Mouse (Mus musculus) heart, adult 2 months (tissue): ENCODE measurements around the gene Disp2. TPM values are rescaled to one million over a fixed set of nuclear protein-coding genes. Genes with fewer than 3 reads are reported as not detected.

Source experiments
- DNase-seq, 2 experiments: peaks; one replicate each; pipeline ENCODE4 v3.0.0; 2021
- H3K27ac ChIP-seq: fragments of 200-600 bp; 2 replicates; pipeline ENCODE4 v1.8.1; 2022
- H3K27me3 ChIP-seq: fragments of 200-500 bp; 2 replicates; pipeline ENCODE4 v1.6.1; 2012; ENCODE audit warnings: mild to moderate bottlenecking, low read length, inconsistent platforms, mixed read lengths; ENCODE audit not compliant: control insufficient read depth, insufficient read depth
- H3K36me3 ChIP-seq: fragments of 200-500 bp; 2 replicates; pipeline ENCODE4 v1.6.1; 2012; ENCODE audit warnings: low read length, inconsistent platforms; ENCODE audit not compliant: control insufficient read depth, insufficient read depth
- H3K4me1 ChIP-seq: fragments of 200-500 bp; 2 replicates; pipeline ENCODE4 v1.6.1; 2011; ENCODE audit warnings: low read length; ENCODE audit not compliant: control insufficient read depth, insufficient read depth
- H3K4me3 ChIP-seq: fragments of 200-600 bp; 2 replicates; pipeline ENCODE4 v1.8.1; 2022
- H3K79me2 ChIP-seq: fragments of 200-500 bp; replicated peaks from 2 replicates; pipeline ENCODE4 v1.6.1; 2012; ENCODE audit warnings: mild to moderate bottlenecking, inconsistent platforms, low read length, moderate library complexity, mixed read lengths; ENCODE audit not compliant: control insufficient read depth, insufficient read depth
- H3K9ac ChIP-seq: fragments of 200-500 bp; 2 replicates; pipeline ENCODE4 v1.6.1; 2012; ENCODE audit warnings: low read depth, mild to moderate bottlenecking, control low read depth, inconsistent platforms, low read length, mixed read lengths
- CTCF ChIP-seq: fragments of 200-600 bp; IDR thresholded peaks from 2 replicates; pipeline ENCODE4 v1.8.1; 2022; ENCODE audit warnings: antibody characterized with exemption, mild to moderate bottlenecking, moderate library complexity
- EP300 ChIP-seq: fragments of 200-500 bp; IDR thresholded peaks from 2 replicates; pipeline ENCODE4 v1.6.1; 2011; ENCODE audit warnings: low read depth, low read length, control low read depth; ENCODE audit not compliant: insufficient read depth
- POLR2A ChIP-seq: fragments of 200-500 bp; IDR thresholded peaks from 2 replicates; pipeline ENCODE4 v1.6.1; 2011; ENCODE audit warnings: mild to moderate bottlenecking, low read depth, low read length, control low read depth; ENCODE audit not compliant: insufficient read depth
- WGBS: fragments of 180-500 bp; shearing (Covaris S2); methylation state at CpG from one replicate; pipeline ENCODE4 v1.1.7; 2018; 5-methylcytosine and 5-hydroxymethylcytosine counted together
- intact Hi-C: fragments of 180-260 bp; cut with DNase I; formaldehyde crosslinking; loops from one replicate; pipeline ENCODE4 v1.15.1; 2025
- polyA plus RNA-seq: library from polyadenylated mRNA; depleted of rRNA; stranded (reverse); fragments of >200 nt; gene quantifications from 2 replicates; pipeline ENCODE4 v1.2.3, GENCODE M21; 2012
- total RNA-seq, 2 experiments: library from RNA; stranded (reverse); gene quantifications; 2 replicates each; pipeline ENCODE4 v1.2.3; 2021

Disp2 gene
- total and polyA plus RNA-seq, 3 experiments = 0.11 to 0.39 TPM; not detected in 1

GRCm38 (mm10) chr2:118790551-118791525, 11.3 kb downstream of the Disp2 start:
- Histone ChIP-seq H3K4me3 (no peak overlapping the region), H3K9ac (no peak overlapping the region), H3K79me2 (no peaks in the 10 kb centered on the region), H3K27ac (no peak overlapping the region), H3K36me3 (no peaks in the 10 kb centered on the region), H3K27me3 (no peaks in the 10 kb centered on the region), H3K4me1 (peaks cover 1% of the 10 kb centered on the region; the same call in 1 of the 2 replicates)
- peak; percentile 84 for TF ChIP-seq CTCF
- TF ChIP-seq EP300 = no peak
- peak; percentile 69 to 71 for DNase-seq
- intact Hi-C loops = loop anchor here (1.0 to 5.0 kb wide), 2 partner anchors 92 to 161 kb away; no protein-coding TSS in a partner anchor
- WGBS = 22% methylated on average over 44 of the region's 44 CpGs

DNA sequence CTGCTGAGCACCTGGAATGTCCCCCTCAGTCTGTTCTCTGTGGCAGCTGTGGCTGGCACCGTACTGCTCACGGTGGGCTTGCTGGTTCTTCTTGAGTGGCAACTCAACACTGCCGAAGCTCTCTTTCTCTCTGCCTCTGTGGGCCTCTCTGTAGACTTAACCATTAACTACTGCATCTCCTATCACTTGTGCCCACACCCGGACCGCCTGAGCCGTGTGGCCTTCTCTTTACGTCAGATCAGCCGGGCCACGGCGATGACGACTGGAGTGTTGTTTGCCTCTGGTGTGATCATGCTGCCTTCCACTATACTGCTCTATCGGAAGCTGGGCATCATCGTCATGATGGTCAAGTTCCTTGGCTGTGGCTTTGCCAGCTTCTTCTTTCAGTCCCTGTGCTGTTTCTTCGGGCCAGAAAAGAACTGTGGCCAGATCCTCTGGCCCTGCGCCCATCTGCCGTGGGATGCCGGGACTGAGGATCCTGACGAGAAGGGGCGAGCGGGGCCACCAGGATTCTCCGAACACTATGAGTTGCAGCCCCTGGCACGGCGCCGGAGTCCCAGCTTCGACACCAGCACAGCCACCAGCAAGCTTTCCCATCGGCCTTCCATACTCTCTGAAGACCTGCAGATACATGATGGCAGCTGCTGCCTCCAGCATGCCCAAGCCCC, 12.2 kb downstream of the Disp2 start:
- H3K27ac ChIP-seq = no peak overlapping the region
- no peaks in the 10 kb centered on the region for H3K27me3 ChIP-seq
- H3K4me3 ChIP-seq = no peak overlapping the region
- TF ChIP-seq CTCF (no peak), EP300 (no peak), POLR2A (no peak)
- no peak for DNase-seq
- intact Hi-C loops = loop anchor here (5.0 kb wide), 1 partner anchor 161 kb away; no protein-coding TSS in a partner anchor
- H3K4me1 ChIP-seq = peaks cover 1% of the 10 kb centered on the region; the same call in 1 of the 2 replicates
- 94% methylated on average over 26 of the region's 26 CpGs for WGBS
- no peaks in the 10 kb centered on the region for H3K79me2 ChIP-seq
- H3K36me3 ChIP-seq = no peaks in the 10 kb centered on the region
- H3K9ac ChIP-seq = no peak overlapping the region

DNA sequence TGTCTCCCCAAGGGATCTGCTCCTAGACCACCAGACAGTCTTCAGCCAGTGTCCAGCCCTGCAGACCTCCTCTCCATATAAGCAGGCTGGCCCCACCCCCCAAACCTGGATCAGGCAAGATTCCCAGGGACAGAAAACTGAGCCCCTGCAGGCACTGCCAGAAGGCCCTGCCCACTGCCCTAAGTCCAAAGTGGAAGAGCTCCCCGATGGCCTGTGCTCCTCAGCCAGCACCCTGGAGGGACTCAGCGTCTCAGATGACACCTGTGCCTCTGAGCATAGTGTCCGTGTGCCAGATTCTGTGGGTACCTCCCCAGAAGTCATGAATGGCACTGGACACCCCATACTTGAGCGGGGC, 12.7 kb downstream of the Disp2 start:
- Histone ChIP-seq H3K27ac (no peak overlapping the region), H3K27me3 (no peaks in the 10 kb centered on the region), H3K4me1 (peaks cover 1% of the 10 kb centered on the region; the same call in 1 of the 2 replicates), H3K9ac (no peak overlapping the region), H3K4me3 (no peak overlapping the region), H3K79me2 (no peaks in the 10 kb centered on the region), H3K36me3 (no peaks in the 10 kb centered on the region)
- intact Hi-C loops = loop anchor here (5.0 kb wide), 1 partner anchor 160 kb away; no protein-coding TSS in a partner anchor
- no peak for DNase-seq
- WGBS = 81% methylated on average over 4 of the region's 4 CpGs
- TF ChIP-seq CTCF (no peak), EP300 (no peak), POLR2A (no peak)

GRCm38 (mm10) chr2:118793636-118794035, 14.1 kb downstream of the Disp2 start:
- H3K27me3 ChIP-seq = no peaks in the 10 kb centered on the region
- no peaks in the 10 kb centered on the region for H3K79me2 ChIP-seq
- peaks cover 1% of the 10 kb centered on the region; the same call in 1 of the 2 replicates for H3K4me1 ChIP-seq
- TF ChIP-seq POLR2A (no peak), EP300 (no peak), CTCF (no peak)
- H3K9ac ChIP-seq = no peak overlapping the region
- 75% methylated on average over 4 of the region's 4 CpGs for WGBS
- no peak for DNase-seq
- H3K27ac ChIP-seq = no peak overlapping the region
- H3K4me3 ChIP-seq = no peak overlapping the region
- H3K36me3 ChIP-seq = no peaks in the 10 kb centered on the region
- intact Hi-C loops = loop anchor here (5.0 kb wide), 1 partner anchor 159 kb away; no protein-coding TSS in a partner anchor

- H3K36me3 ChIP-seq = no peaks in the 10 kb centered on the region
- intact Hi-C loops = no loop called here
- TF ChIP-seq EP300 (no peak), POLR2A (no peak), CTCF (no peak)
- WGBS = 72% methylated on average over 4 of the region's 4 CpGs
- no peak overlapping the region for H3K9ac ChIP-seq
- H3K4me3 ChIP-seq = no peak overlapping the region
- H3K79me2 ChIP-seq = no peaks in the 10 kb centered on the region
- no peaks in the 10 kb centered on the region for H3K27me3 ChIP-seq
- DNase-seq = no peak
- no peak overlapping the region for H3K27ac ChIP-seq
- H3K4me1 ChIP-seq = peaks cover 2% of the 10 kb centered on the region; the same call in 1 of the 2 replicates
Observed at GRCm38 (mm10) chr2:118802542-118803118, 23.1 kb downstream of the Disp2 start.
